Mouse (Mus musculus): ENCODE measurements around the gene Gfap. TPM values are rescaled to one million over a fixed set of nuclear protein-coding genes. Genes with fewer than 3 reads are reported as not detected.

Gfap gene
- 0.83 TPM for polyA plus RNA-seq (2015; fragmentation: Illumina TruSeq; extraction: RNeasy Lipid Tissue Mini Kit (QIAGEN cat#74804); ENCODE audit: insufficient read depth, low replicate concordance)

DNA sequence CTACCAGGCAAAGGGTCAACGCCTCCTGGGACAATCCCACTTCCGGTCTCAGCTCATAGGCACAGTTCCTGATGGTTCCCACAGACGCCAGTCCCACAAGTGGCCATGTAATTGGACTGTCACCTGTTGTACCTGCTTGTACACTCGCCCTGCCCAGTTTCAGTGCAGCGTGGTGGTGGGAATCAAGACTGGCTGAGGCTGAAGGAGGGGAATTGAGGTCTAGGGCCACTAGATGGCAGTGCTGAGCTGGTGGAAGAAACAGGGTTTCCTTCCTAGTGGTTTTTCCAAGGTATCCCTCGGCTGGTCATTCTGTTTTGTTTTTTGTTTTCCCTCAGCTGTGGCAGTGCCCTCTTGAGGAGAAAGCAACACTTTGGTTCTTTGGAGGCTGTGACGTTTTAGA lies at the start of gene Gfap:
Gene Gfap (minus strand): TSS at position 150 of the 400 bp plus-strand sequence.

GRCm38 (mm10) chr11:102946265-102946991 lies 45.7 kb upstream of the Gfap start, which contains the start of gene C1ql1:
TSS of gene C1ql1 (minus strand) at chr11:102946688.

DNA sequence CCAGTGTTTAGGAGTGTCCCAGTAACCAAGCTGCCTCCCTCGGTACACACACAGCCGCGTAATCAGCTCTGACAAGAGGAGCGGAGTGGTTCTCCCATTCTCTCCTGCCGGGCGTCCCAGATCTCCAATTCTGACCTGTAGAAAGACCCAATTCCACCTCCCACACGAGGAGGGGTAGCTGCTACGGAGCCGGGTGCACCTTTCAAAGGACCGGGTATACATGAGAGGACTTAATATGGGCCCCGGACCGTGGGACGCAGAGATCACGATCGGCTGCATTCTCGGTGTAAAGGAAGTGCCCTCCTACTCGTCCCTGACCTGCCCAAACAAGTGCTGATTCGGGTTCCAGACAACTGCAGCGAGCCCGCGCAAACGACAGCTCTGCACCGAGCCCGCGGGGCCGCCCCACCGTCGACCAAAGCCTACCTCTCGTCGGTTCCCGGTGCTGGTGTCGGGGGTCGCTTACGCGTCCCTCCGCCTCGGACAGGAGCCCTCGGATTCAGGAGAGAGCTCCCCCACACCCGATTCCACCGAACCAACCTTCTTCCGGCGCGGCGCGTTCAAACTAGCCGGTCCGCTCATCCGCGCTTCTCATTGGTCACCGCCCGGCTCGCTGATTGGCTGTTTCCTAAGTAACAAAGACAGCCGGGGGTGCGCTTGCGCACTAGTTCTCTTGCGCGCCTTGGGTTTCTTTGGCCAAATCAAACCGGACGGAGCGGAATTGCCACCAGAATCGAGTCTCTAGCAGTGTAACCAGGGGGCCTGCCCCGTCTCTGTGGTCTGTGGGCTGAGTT lies 24.0 kb upstream of the Gfap start, which contains the start of gene Kif18b:
Gene Kif18b (minus strand): TSS at position 568 of the 794 bp plus-strand sequence.

DNA sequence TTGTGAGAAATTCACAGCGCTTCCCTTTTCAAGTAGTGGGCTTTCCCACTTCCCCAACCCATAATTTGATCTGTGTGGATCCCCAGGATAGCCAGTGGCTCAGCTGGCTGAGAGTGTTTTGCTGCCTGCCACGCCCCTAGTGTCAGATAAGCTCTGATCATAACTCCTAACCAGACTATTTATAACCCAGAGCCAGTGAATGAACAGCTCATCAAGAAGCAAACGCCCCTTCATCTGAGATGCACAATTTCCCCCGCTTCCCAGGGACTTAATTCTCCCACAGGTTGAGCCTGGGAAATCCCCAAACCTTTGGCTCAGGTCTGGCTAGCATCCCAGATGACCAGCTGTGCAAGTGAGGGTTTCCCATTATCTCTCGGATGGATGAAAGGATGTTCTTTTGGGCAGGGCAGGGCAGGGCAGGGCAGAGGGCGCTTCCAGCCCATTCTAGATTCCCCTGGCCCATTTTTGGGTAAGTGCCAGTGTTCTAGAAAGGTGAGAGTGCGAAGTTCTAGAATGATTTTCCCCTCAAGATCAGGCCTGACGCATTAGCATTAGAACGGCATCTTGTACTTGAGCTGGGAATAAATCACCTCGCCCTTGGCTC lies 16.0 kb downstream of the Gfap start, which contains the start of gene Fam187a:
Gene Fam187a (plus strand): TSS at position 554 of the 604 bp plus-strand sequence.

DNA sequence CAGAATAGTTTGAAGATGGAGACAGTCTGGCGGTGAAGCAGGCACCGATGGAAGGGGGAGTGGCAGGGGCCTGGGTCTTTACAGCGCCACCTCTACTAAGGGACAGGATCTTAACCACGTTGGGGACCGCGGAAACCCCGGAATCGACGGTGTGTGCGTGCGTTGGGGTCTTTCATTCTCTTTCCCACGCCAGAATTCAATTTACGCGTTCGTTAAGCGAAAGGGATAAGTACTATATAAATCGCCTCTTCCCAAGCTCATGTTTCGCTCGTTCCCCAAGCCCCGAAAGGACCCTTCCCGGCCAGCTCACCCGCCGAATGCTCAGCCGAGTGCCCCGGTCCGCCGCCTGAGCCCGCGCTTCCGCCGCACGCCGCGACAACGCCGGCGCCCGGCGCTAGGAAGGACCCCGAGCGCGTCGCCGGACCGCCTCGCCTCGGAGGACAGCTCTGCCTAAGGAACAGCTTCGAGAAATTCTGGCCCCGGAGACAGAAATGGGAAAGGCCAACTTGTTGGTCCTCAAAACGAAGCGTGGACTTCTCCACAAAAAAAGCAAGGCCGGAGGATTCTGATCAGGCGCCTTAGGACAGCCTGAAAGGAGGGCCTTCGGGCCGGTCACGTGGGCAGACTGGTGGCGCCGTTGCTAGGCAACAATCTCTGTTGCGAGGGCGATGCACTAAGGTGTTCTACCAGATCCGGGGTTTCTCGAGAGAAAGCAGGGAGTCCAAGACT lies 20.0 kb downstream of the Gfap start, which contains the start of the genes Eftud2 and Ccdc103:
Gene Eftud2 (minus strand): TSS at position 401 of the 729 bp plus-strand sequence.
Gene Ccdc103 (plus strand): TSS at position 620 of the 729 bp plus-strand sequence.

Other genes with a start within 250 kb of the Gfap start
- not detected for gene Meioc, start 237.2 kb downstream of the Gfap start, polyA plus RNA-seq (2015; fragmentation: Illumina TruSeq; extraction: RNeasy Lipid Tissue Mini Kit (QIAGEN cat#74804); ENCODE audit: insufficient read depth, low replicate concordance)
- gene Ccdc43, start 203.1 kb downstream of the Gfap start, polyA plus RNA-seq (2015; fragmentation: Illumina TruSeq; extraction: RNeasy Lipid Tissue Mini Kit (QIAGEN cat#74804); ENCODE audit: insufficient read depth, low replicate concordance), result 29.5 TPM
- gene Adam11, start 139.5 kb downstream of the Gfap start, polyA plus RNA-seq (2015; fragmentation: Illumina TruSeq; extraction: RNeasy Lipid Tissue Mini Kit (QIAGEN cat#74804); ENCODE audit: insufficient read depth, low replicate concordance), result 6.3 TPM
- gene Gjc1, start 81.2 kb downstream of the Gfap start, polyA plus RNA-seq (2015; fragmentation: Illumina TruSeq; extraction: RNeasy Lipid Tissue Mini Kit (QIAGEN cat#74804); ENCODE audit: insufficient read depth, low replicate concordance), result 5.5 TPM
- not detected for gene Higd1b, start 65.1 kb downstream of the Gfap start, polyA plus RNA-seq (2015; fragmentation: Illumina TruSeq; extraction: RNeasy Lipid Tissue Mini Kit (QIAGEN cat#74804); ENCODE audit: insufficient read depth, low replicate concordance)
- gene Eftud2, start 19.9 kb downstream of the Gfap start, polyA plus RNA-seq (2015; fragmentation: Illumina TruSeq; extraction: RNeasy Lipid Tissue Mini Kit (QIAGEN cat#74804); ENCODE audit: insufficient read depth, low replicate concordance), result 82.0 TPM
- not detected for gene Ccdc103, start 19.7 kb downstream of the Gfap start, polyA plus RNA-seq (2015; fragmentation: Illumina TruSeq; extraction: RNeasy Lipid Tissue Mini Kit (QIAGEN cat#74804); ENCODE audit: insufficient read depth, low replicate concordance)
- gene Fam187a, start 15.7 kb downstream of the Gfap start, polyA plus RNA-seq (2015; fragmentation: Illumina TruSeq; extraction: RNeasy Lipid Tissue Mini Kit (QIAGEN cat#74804); ENCODE audit: insufficient read depth, low replicate concordance), result not detected
- 2.7 TPM for gene Kif18b, start 24.2 kb upstream of the Gfap start, polyA plus RNA-seq (2015; fragmentation: Illumina TruSeq; extraction: RNeasy Lipid Tissue Mini Kit (QIAGEN cat#74804); ENCODE audit: insufficient read depth, low replicate concordance)
- not detected for gene C1ql1, start 45.8 kb upstream of the Gfap start, polyA plus RNA-seq (2015; fragmentation: Illumina TruSeq; extraction: RNeasy Lipid Tissue Mini Kit (QIAGEN cat#74804); ENCODE audit: insufficient read depth, low replicate concordance)
- gene Nmt1, start 127.3 kb upstream of the Gfap start, polyA plus RNA-seq (2015; fragmentation: Illumina TruSeq; extraction: RNeasy Lipid Tissue Mini Kit (QIAGEN cat#74804); ENCODE audit: insufficient read depth, low replicate concordance), result 48.5 TPM
- gene Dcakd, start 127.4 kb upstream of the Gfap start, polyA plus RNA-seq (2015; fragmentation: Illumina TruSeq; extraction: RNeasy Lipid Tissue Mini Kit (QIAGEN cat#74804); ENCODE audit: insufficient read depth, low replicate concordance), result 14.3 TPM
- 0.93 TPM for gene Plcd3, start 200.7 kb upstream of the Gfap start, polyA plus RNA-seq (2015; fragmentation: Illumina TruSeq; extraction: RNeasy Lipid Tissue Mini Kit (QIAGEN cat#74804); ENCODE audit: insufficient read depth, low replicate concordance)
- 17.7 TPM for gene Acbd4, start 200.8 kb upstream of the Gfap start, polyA plus RNA-seq (2015; fragmentation: Illumina TruSeq; extraction: RNeasy Lipid Tissue Mini Kit (QIAGEN cat#74804); ENCODE audit: insufficient read depth, low replicate concordance)
- gene Hexim1, start 215.3 kb upstream of the Gfap start, polyA plus RNA-seq (2015; fragmentation: Illumina TruSeq; extraction: RNeasy Lipid Tissue Mini Kit (QIAGEN cat#74804); ENCODE audit: insufficient read depth, low replicate concordance), result 16.5 TPM
- gene Hexim2, start 231.5 kb upstream of the Gfap start, polyA plus RNA-seq (2015; fragmentation: Illumina TruSeq; extraction: RNeasy Lipid Tissue Mini Kit (QIAGEN cat#74804); ENCODE audit: insufficient read depth, low replicate concordance), result 0.75 TPM